Mouse (Mus musculus) liver (tissue): ENCODE measurements at regions not wholly inside any gene's neighbourhood (a gene's known extent, or its start where the extent isn't known, plus 50 kb on each side); places are given as distances from the start of the nearest gene placed in this dataset.

Source experiments
- DNase-seq: peaks from one replicate; pipeline ENCODE4 v3.0.0-alpha.2; 2020; ENCODE audit warnings: mixed read lengths

- peak; percentile 74 for DNase-seq
Measured at GRCm38 (mm10) chr5:118504170-118504569, 56.3 kb upstream of the Med13l start.

- peak; percentile 82 for DNase-seq
Measured at GRCm38 (mm10) chr5:118504926-118505325, 55.6 kb upstream of the Med13l start.

GRCm38 (mm10) chr5:118509871-118510270 lies 50.6 kb upstream of the Med13l start:
- DNase-seq = no peak
